ENCODE assay signal across 8 mouse cellular contexts in the genomic region with DNA sequence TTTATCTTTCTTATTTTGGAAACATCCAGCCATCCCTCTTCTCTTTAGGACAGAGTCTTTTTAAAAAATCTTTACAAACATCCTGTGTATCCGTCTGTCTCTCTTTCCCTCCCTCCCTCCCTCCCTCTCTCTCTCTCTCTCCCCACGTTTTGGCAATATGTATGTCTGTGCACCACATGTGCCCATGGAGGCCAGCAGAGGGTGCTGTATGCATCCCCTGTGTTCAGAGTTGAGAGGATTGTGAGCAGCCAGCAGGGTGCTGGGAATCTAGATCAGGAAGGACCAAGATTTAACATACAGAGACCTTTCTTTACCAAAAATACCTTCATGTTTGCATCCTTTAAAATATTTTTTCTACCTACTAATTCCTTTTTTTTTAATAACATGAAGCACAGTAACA. TPM values are rescaled to one million over a fixed set of nuclear protein-coding genes. Genes with fewer than 3 reads are reported as not detected.
DNase-seq lines count a peak whose midpoint lies in the region; ATAC-seq and TF ChIP-seq lines count a peak whose summit lies in the region.

No protein-coding gene starts in this region.

- no peaks in the 10 kb centered on the region for H3K9me3 ChIP-seq in ES-Bruce4 (replicated peaks; ENCODE audit: control insufficient read depth, insufficient read depth, low read length, poor library complexity, severe bottlenecking)
- H3K9me3 ChIP-seq in lung, embryonic 16.5 days (ENCODE audit: control insufficient read depth, low read length) = no peaks in the 10 kb centered on the region

- DNase-seq in 3T3-L1 (ENCODE audit: low read depth, low spot score) = peak; percentile 85
- peak; percentile 49 for DNase-seq in cerebellum, adult 8-10 months
- peak; percentile 64 for DNase-seq in forelimb bud, embryonic 11.5 days (ENCODE audit: low read depth, low spot score)
- peak; percentile 62 for DNase-seq in kidney, adult 2 months
- peak; percentile 68 for DNase-seq in retina, embryonic 14.5 days (ENCODE audit: low spot score)
- DNase-seq in frontal cortex, postnatal 25 days (ENCODE audit: low spot score in 2 of 2) = no peak

- TF ChIP-seq EP300 in ES-Bruce4 (IDR thresholded peaks at IDR 0.05; ENCODE audit: insufficient read depth, low read depth, low read length) = 0 out of 2 replicates have a peak, but pooled peaks have one; percentile 17

- no peaks in the 10 kb centered on the region for H3K36me3 ChIP-seq in ES-Bruce4 (ENCODE audit: control insufficient read depth, insufficient read depth, low read length, poor library complexity, severe bottlenecking)
- H3K36me3 ChIP-seq in kidney, adult 2 months (ENCODE audit: control insufficient read depth, insufficient read depth, low read length) = no peaks in the 10 kb centered on the region
- no peaks in the 10 kb centered on the region for H3K36me3 ChIP-seq in lung, embryonic 16.5 days (ENCODE audit: control insufficient read depth, insufficient read depth, low read length)

- H3K4me1 ChIP-seq in ES-Bruce4 (ENCODE audit: control insufficient read depth, insufficient read depth, low read length) = no peaks in the 10 kb centered on the region
- H3K4me1 ChIP-seq in kidney, adult 2 months (ENCODE audit: control insufficient read depth, insufficient read depth, low read length) = no peaks in the 10 kb centered on the region; the same call in 1 of the 2 replicates
- peaks cover 13% of the 10 kb centered on the region; the same call in 1 of the 2 replicates for H3K4me1 ChIP-seq in lung, embryonic 16.5 days (replicated peaks; ENCODE audit: control insufficient read depth, insufficient read depth, low read length)

- ATAC-seq in lung, embryonic 16.5 days (ENCODE audit: low read depth) = no peak

- peak overlapping the region; percentile 78 for H3K4me2 ChIP-seq in lung, embryonic 16.5 days (ENCODE audit: low read depth, low read length)

- H3K4me3 ChIP-seq in ES-Bruce4 (ENCODE audit: low read depth, low read length) = no peak overlapping the region
- no peak overlapping the region for H3K4me3 ChIP-seq in kidney, adult 2 months (ENCODE audit: insufficient read depth, low read depth, low read length)
- no peak overlapping the region; the same call in 1 of the 2 replicates for H3K4me3 ChIP-seq in lung, embryonic 16.5 days (ENCODE audit: low read length)

- peak; percentile 92 for TF ChIP-seq CTCF in ES-Bruce4 (IDR thresholded peaks at IDR 0.05; ENCODE audit: low read depth, low read length)
- TF ChIP-seq CTCF in kidney, adult 2 months (conservative IDR thresholded peaks at IDR 0.05; ENCODE audit: insufficient read depth, insufficient read length, low read depth, low read length) = peak; percentile 73

- H3K9ac ChIP-seq in ES-Bruce4 (ENCODE audit: low read depth, poor library complexity, severe bottlenecking) = no peak overlapping the region
- H3K9ac ChIP-seq in lung, embryonic 16.5 days (ENCODE audit: low read length) = no peak overlapping the region

- 6% methylated on average over 2 of the region's 2 CpGs for WGBS in kidney, adult 2 months
- 3% methylated on average over 2 of the region's 2 CpGs for WGBS in lung, embryonic 16.5 days

- TF ChIP-seq POLR2A in ES-Bruce4 (IDR thresholded peaks at IDR 0.05; ENCODE audit: insufficient read depth, low read length) = no peak
- TF ChIP-seq POLR2A in kidney, adult 2 months (IDR thresholded peaks at IDR 0.05; ENCODE audit: low read depth, low read length) = no peak

- H3K27me3 ChIP-seq in ES-Bruce4 (ENCODE audit: control insufficient read depth, insufficient read depth, low read length, poor library complexity, severe bottlenecking) = no peaks in the 10 kb centered on the region
- no peaks in the 10 kb centered on the region for H3K27me3 ChIP-seq in kidney, adult 2 months (replicated peaks; ENCODE audit: control insufficient read depth, insufficient read depth, low read length)
- H3K27me3 ChIP-seq in lung, embryonic 16.5 days (ENCODE audit: control insufficient read depth, insufficient read depth, low read depth, low read length) = no peaks in the 10 kb centered on the region

- H3K27ac ChIP-seq in ES-Bruce4 (ENCODE audit: insufficient read depth, low read length) = no peak overlapping the region
- no peak overlapping the region for H3K27ac ChIP-seq in kidney, adult 2 months (ENCODE audit: insufficient read depth, low read depth, low read length)
- H3K27ac ChIP-seq in lung, embryonic 16.5 days (ENCODE audit: low read length) = no peak overlapping the region

RNA-seq across cellular contexts. Expression of a gene that starts 7.5 kb away (rescaled TPM):
- polyA plus RNA-seq in ES-Bruce4 (2011; ENCODE audit: insufficient read depth, insufficient read length, low read depth, missing spikeins) = 121 and 131 TPM in 2 replicates
- 19.7 and 22.7 TPM in 2 replicates for polyA plus RNA-seq in kidney, adult 2 months (2012; rRNA removed)
- 189 and 199 TPM in 2 replicates for polyA plus RNA-seq in lung, embryonic 16.5 days (2015; fragmentation: Nextera tagmentation; extraction: Ambion mirVana)

RNA-seq across cellular contexts. Expression of a gene that starts 7.9 kb away (rescaled TPM):
- 3.7 and 4.2 TPM in 2 replicates for polyA plus RNA-seq in ES-Bruce4 (2011; ENCODE audit: insufficient read depth, insufficient read length, low read depth, missing spikeins)
- 36.2 and 39.3 TPM in 2 replicates for polyA plus RNA-seq in kidney, adult 2 months (2012; rRNA removed)
- 32.8 and 36.0 TPM in 2 replicates for polyA plus RNA-seq in lung, embryonic 16.5 days (2015; fragmentation: Nextera tagmentation; extraction: Ambion mirVana)

RNA-seq across cellular contexts. Expression of a gene that starts 37.3 kb away (rescaled TPM):
- polyA plus RNA-seq in ES-Bruce4 (2011; ENCODE audit: insufficient read depth, insufficient read length, low read depth, missing spikeins) = 17.1 and 17.8 TPM in 2 replicates
- 45.6 and 48.9 TPM in 2 replicates for polyA plus RNA-seq in kidney, adult 2 months (2012; rRNA removed)
- 28.1 and 32.1 TPM in 2 replicates for polyA plus RNA-seq in lung, embryonic 16.5 days (2015; fragmentation: Nextera tagmentation; extraction: Ambion mirVana)

RNA-seq across cellular contexts. Expression of a gene that starts 59.7 kb away (rescaled TPM):
- polyA plus RNA-seq in ES-Bruce4 (2011; ENCODE audit: insufficient read depth, insufficient read length, low read depth, missing spikeins) = 5.3 and 7.0 TPM in 2 replicates
- polyA plus RNA-seq in kidney, adult 2 months (2012; rRNA removed) = 2.6 and 3.8 TPM in 2 replicates
- 7.9 and 10.3 TPM in 2 replicates for polyA plus RNA-seq in lung, embryonic 16.5 days (2015; fragmentation: Nextera tagmentation; extraction: Ambion mirVana)

Comparison
In these comparisons a context has a peak if more than half of its experiments do, and no peak if none do; other contexts are left out.
1. DNase-seq: peak in 3T3-L1 (single experiment), cerebellum, adult 8-10 months (single experiment), forelimb bud, embryonic 11.5 days (single experiment), kidney, adult 2 months (single experiment) and retina, embryonic 14.5 days (single experiment); none in frontal cortex, postnatal 25 days (0 of 2).